Mouse (Mus musculus): ENCODE measurements around the gene Selenbp1. TPM values are rescaled to one million over a fixed set of nuclear protein-coding genes. Genes with fewer than 3 reads are reported as not detected.

The Selenbp1 gene
- polyA plus RNA-seq, 1 experiment from 2014 or later, result 74.5 TPM

- Histone ChIP-seq H3K4me3 (ENCODE audit: low read depth, low read length) (peak overlapping the region; percentile 70), H3K4me2 (ENCODE audit: low read length) (peak overlapping the region; percentile 79), H3K4me1 (replicated peaks; ENCODE audit: control insufficient read depth, insufficient read depth, low read length) (peaks cover 16% of the 10 kb centered on the region), H3K27me3 (replicated peaks; ENCODE audit: control insufficient read depth, insufficient read depth, low read length) (no peaks in the 10 kb centered on the region), H3K9ac (ENCODE audit: low read length) (peak overlapping the region; percentile 88), H3K27ac (ENCODE audit: low read depth) (peak overlapping the region; percentile 97; the same call in 1 of the 2 replicates), H3K9me3 (ENCODE audit: control insufficient read depth, low read length) (no peaks in the 10 kb centered on the region), H3K36me3 (ENCODE audit: control insufficient read depth, insufficient read depth, low read length) (peaks cover 11% of the 10 kb centered on the region; the same call in 1 of the 2 replicates)
- ATAC-seq (replicated peaks; ENCODE audit: low FRiP score, low TSS enrichment, low read depth) (peak; percentile 4; the same call in 1 of the 2 replicates), DNase-seq (ENCODE audit: low spot score) (no peak)
- 18% methylated on average over 9 of the region's 9 CpGs for WGBS
These were observed 41.2 kb downstream of the Selenbp1 start for GRCm38 (mm10) chr3:94974026-94974527.

DNA sequence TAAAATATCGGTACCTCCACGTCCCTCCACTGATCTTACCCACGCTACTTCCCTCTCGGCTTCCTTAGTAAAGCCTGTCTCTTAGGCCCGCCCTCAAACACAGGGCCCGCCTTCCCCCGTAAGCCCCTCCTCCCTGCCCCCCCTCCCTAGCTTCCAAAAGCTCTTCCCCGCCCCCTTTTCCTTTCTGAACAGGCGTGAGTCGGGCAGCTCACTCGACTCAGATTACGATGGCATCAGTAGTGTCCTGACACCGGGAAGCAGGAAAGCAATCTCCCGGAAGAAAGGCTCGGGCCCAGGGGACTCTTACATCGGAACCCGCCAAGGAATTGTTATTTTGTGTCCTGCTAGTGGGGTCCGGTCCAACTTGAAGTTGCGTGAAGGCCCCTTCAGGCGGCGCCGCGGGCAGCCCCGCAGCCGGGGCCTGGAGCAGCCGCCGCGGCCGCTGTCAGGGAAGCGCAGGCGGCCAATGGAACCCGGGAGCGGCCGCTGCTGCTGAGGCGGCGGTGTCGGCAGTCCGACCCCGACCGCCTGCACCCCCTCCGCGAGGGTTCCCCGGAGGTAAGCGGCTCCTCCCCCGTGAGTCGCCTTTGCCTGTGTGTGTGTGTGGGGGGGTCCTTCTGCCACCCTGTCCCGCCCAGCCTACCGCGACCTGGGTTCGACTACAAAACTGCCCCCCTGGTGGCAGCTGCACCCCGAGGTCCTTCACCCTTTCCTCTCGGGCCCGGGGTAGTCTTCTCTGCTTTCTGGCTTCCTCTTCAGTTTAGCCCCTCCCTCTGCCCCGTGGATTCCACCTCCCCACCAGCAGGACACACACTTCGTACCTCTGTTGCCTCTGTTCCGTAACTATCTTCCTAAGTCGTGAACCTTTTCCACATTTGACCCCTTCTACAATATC lies 41.9 kb downstream of the Selenbp1 start, which contains the start of gene Pi4kb:
Gene Pi4kb (plus strand): TSS at position 204 of the 895 bp plus-strand sequence.
- DNase-seq (ENCODE audit: low spot score) (peak; percentile 100), ATAC-seq (replicated peaks; ENCODE audit: low FRiP score, low TSS enrichment, low read depth) (peak; percentile 94)

DNA sequence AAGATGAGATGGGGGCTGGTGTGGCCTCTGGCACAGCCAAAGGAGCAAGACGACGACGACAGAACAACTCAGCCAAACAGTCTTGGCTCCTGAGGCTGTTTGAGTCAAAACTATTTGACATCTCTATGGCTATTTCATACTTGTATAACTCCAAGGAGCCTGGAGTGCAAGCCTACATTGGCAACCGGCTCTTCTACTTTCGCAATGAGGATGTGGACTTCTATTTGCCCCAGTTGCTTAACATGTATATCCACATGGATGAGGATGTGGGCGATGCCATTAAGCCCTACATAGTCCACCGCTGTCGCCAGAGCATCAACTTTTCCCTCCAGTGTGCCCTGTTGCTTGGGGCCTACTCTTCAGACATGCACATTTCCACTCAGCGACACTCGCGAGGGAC lies 51.5 kb downstream of the Selenbp1 start:
- Histone ChIP-seq H3K4me3 (ENCODE audit: low read depth, low read length) (no peak overlapping the region), H3K27me3 (replicated peaks; ENCODE audit: control insufficient read depth, insufficient read depth, low read length) (no peaks in the 10 kb centered on the region), H3K27ac (ENCODE audit: low read depth) (no peak overlapping the region), H3K4me1 (replicated peaks; ENCODE audit: control insufficient read depth, insufficient read depth, low read length) (peaks cover 17% of the 10 kb centered on the region), H3K36me3 (ENCODE audit: control insufficient read depth, insufficient read depth, low read length) (peaks cover 46% of the 10 kb centered on the region), H3K9ac (ENCODE audit: low read length) (no peak overlapping the region), H3K9me3 (ENCODE audit: control insufficient read depth, low read length) (no peaks in the 10 kb centered on the region), H3K4me2 (ENCODE audit: low read length) (no peak overlapping the region)
- ATAC-seq (replicated peaks; ENCODE audit: low FRiP score, low TSS enrichment, low read depth), result no peak
- WGBS, result 91% methylated on average over 11 of the region's 11 CpGs
- no peak for DNase-seq (ENCODE audit: low spot score)

More for the DNA sequence above, 41.9 kb downstream of the Selenbp1 start, which contains the start of gene Pi4kb:
- peaks cover 11% of the 10 kb centered on the region; the same call in 1 of the 2 replicates for H3K36me3 ChIP-seq (ENCODE audit: control insufficient read depth, insufficient read depth, low read length)
- H3K9me3 ChIP-seq (ENCODE audit: control insufficient read depth, low read length), result no peaks in the 10 kb centered on the region
- H3K27me3 ChIP-seq (replicated peaks; ENCODE audit: control insufficient read depth, insufficient read depth, low read length), result no peaks in the 10 kb centered on the region
- H3K27ac ChIP-seq (ENCODE audit: low read depth), result peak within 1 kb of the TSS; percentile 97
- WGBS, result under 1% methylated on average over 57 of the region's 57 CpGs
- peak within 1 kb of the TSS; percentile 88 for H3K9ac ChIP-seq (ENCODE audit: low read length)
- H3K4me2 ChIP-seq (ENCODE audit: low read length), result peak within 1 kb of the TSS; percentile 79
- peaks cover 16% of the 10 kb centered on the region for H3K4me1 ChIP-seq (replicated peaks; ENCODE audit: control insufficient read depth, insufficient read depth, low read length)
- peak within 1 kb of the TSS; percentile 70 for H3K4me3 ChIP-seq (ENCODE audit: low read depth, low read length)

DNA sequence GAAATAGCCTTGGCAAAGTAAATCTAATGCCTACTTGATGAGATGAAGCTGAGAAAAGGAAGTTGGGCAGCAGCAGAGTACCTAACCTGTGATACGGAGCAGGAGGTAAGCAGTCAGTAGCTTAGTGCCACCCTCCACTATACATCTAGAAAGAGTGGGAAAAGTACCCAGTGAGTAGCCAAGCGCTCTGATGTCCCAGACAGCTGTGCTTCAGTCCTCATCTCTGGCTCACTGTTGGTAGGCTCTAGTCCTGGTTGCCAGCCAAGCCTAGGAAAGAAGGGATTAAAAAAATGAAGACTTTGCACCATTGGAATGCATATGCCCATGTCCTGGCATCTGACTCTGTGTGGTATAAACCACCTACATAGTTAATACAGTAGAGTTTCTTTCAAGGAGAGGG lies 52.7 kb downstream of the Selenbp1 start:
- Histone ChIP-seq H3K27ac (ENCODE audit: low read depth) (no peak overlapping the region), H3K4me3 (ENCODE audit: low read depth, low read length) (no peak overlapping the region), H3K4me2 (ENCODE audit: low read length) (no peak overlapping the region), H3K9me3 (ENCODE audit: control insufficient read depth, low read length) (no peaks in the 10 kb centered on the region), H3K27me3 (replicated peaks; ENCODE audit: control insufficient read depth, insufficient read depth, low read length) (no peaks in the 10 kb centered on the region), H3K4me1 (replicated peaks; ENCODE audit: control insufficient read depth, insufficient read depth, low read length) (peaks cover 23% of the 10 kb centered on the region), H3K36me3 (ENCODE audit: control insufficient read depth, insufficient read depth, low read length) (peaks cover 46% of the 10 kb centered on the region), H3K9ac (ENCODE audit: low read length) (no peak overlapping the region)
- no peak for DNase-seq (ENCODE audit: low spot score)
- ATAC-seq (replicated peaks; ENCODE audit: low FRiP score, low TSS enrichment, low read depth), result no peak
- 97% methylated on average over 2 of the region's 2 CpGs for WGBS

- no peak overlapping the region for H3K9ac ChIP-seq (ENCODE audit: low read length)
- H3K36me3 ChIP-seq (ENCODE audit: control insufficient read depth, insufficient read depth, low read length), result peaks cover 40% of the 10 kb centered on the region
- no peak overlapping the region for H3K4me2 ChIP-seq (ENCODE audit: low read length)
- peaks cover 23% of the 10 kb centered on the region for H3K4me1 ChIP-seq (replicated peaks; ENCODE audit: control insufficient read depth, insufficient read depth, low read length)
- DNase-seq (ENCODE audit: low spot score), result no peak
- no peak overlapping the region for H3K4me3 ChIP-seq (ENCODE audit: low read depth, low read length)
- no peak overlapping the region for H3K27ac ChIP-seq (ENCODE audit: low read depth)
- no peaks in the 10 kb centered on the region for H3K27me3 ChIP-seq (replicated peaks; ENCODE audit: control insufficient read depth, insufficient read depth, low read length)
- ATAC-seq (replicated peaks; ENCODE audit: low FRiP score, low TSS enrichment, low read depth), result 0 out of 2 replicates have a peak, but pooled peaks have one; percentile 41
- no peaks in the 10 kb centered on the region for H3K9me3 ChIP-seq (ENCODE audit: control insufficient read depth, low read length)
These were observed 54.7 kb downstream of the Selenbp1 start for GRCm38 (mm10) chr3:94987578-94987977.

GRCm38 (mm10) chr3:94989159-94989761 lies 56.4 kb downstream of the Selenbp1 start:
- H3K4me3 ChIP-seq (ENCODE audit: low read depth, low read length), result no peak overlapping the region
- H3K9ac ChIP-seq (ENCODE audit: low read length), result no peak overlapping the region
- no peak overlapping the region; the same call in 1 of the 2 replicates for H3K4me2 ChIP-seq (ENCODE audit: low read length)
- no peaks in the 10 kb centered on the region for H3K9me3 ChIP-seq (ENCODE audit: control insufficient read depth, low read length)
- WGBS, result 29% methylated on average over 9 of the region's 9 CpGs
- no peak; the same call in 1 of the 2 replicates for ATAC-seq (replicated peaks; ENCODE audit: low FRiP score, low TSS enrichment, low read depth)
- H3K36me3 ChIP-seq (ENCODE audit: control insufficient read depth, insufficient read depth, low read length), result peaks cover 40% of the 10 kb centered on the region
- H3K4me1 ChIP-seq (replicated peaks; ENCODE audit: control insufficient read depth, insufficient read depth, low read length), result peaks cover 23% of the 10 kb centered on the region
- H3K27ac ChIP-seq (ENCODE audit: low read depth), result peak overlapping the region; percentile 43; the same call in 1 of the 2 replicates
- H3K27me3 ChIP-seq (replicated peaks; ENCODE audit: control insufficient read depth, insufficient read depth, low read length), result no peaks in the 10 kb centered on the region
- no peak for DNase-seq (ENCODE audit: low spot score)

Other genes starting within 250 kb of the Selenbp1 start
- 2.0 and 2.5 TPM in 2 replicates for gene Selenbp2, start 239.5 kb upstream of the Selenbp1 start, polyA plus RNA-seq (2014; fragmentation: Nextera tagmentation; extraction: Ambion mirVana)
- 38.9 and 41.9 TPM in 2 replicates for gene Cgn, start 146.6 kb upstream of the Selenbp1 start, polyA plus RNA-seq (2014; fragmentation: Nextera tagmentation; extraction: Ambion mirVana)
- 19.6 and 19.9 TPM in 2 replicates for gene Pogz, start 95.5 kb upstream of the Selenbp1 start, polyA plus RNA-seq (2014; fragmentation: Nextera tagmentation; extraction: Ambion mirVana)
- gene Psmb4, start 46.1 kb upstream of the Selenbp1 start, polyA plus RNA-seq (2014; fragmentation: Nextera tagmentation; extraction: Ambion mirVana), result 354 and 364 TPM in 2 replicates
- 9.7 and 10.1 TPM in 2 replicates for gene Rfx5, start 21.0 kb downstream of the Selenbp1 start, polyA plus RNA-seq (2014; fragmentation: Nextera tagmentation; extraction: Ambion mirVana)
- 24.1 and 24.8 TPM in 2 replicates for gene Pi4kb, start 41.7 kb downstream of the Selenbp1 start, polyA plus RNA-seq (2014; fragmentation: Nextera tagmentation; extraction: Ambion mirVana)
- 23.9 and 27.8 TPM in 2 replicates for gene Zfp687, start 82.4 kb downstream of the Selenbp1 start, polyA plus RNA-seq (2014; fragmentation: Nextera tagmentation; extraction: Ambion mirVana)
- 237 and 260 TPM in 2 replicates for gene Psmd4, start 109.6 kb downstream of the Selenbp1 start, polyA plus RNA-seq (2014; fragmentation: Nextera tagmentation; extraction: Ambion mirVana)
- 12.5 and 16.0 TPM in 2 replicates for gene Pip5k1a, start 173.9 kb downstream of the Selenbp1 start, polyA plus RNA-seq (2014; fragmentation: Nextera tagmentation; extraction: Ambion mirVana)
- 143 and 149 TPM in 2 replicates for gene Vps72, start 178.0 kb downstream of the Selenbp1 start, polyA plus RNA-seq (2014; fragmentation: Nextera tagmentation; extraction: Ambion mirVana)
- gene Tmod4, start 191.4 kb downstream of the Selenbp1 start, polyA plus RNA-seq (2014; fragmentation: Nextera tagmentation; extraction: Ambion mirVana), result 0.91 and 1.7 TPM in 2 replicates
- 70.3 and 72.9 TPM in 2 replicates for gene Scnm1, start 201.0 kb downstream of the Selenbp1 start, polyA plus RNA-seq (2014; fragmentation: Nextera tagmentation; extraction: Ambion mirVana)
- gene Lysmd1, start 201.0 kb downstream of the Selenbp1 start, polyA plus RNA-seq (2014; fragmentation: Nextera tagmentation; extraction: Ambion mirVana), result 8.0 and 10.1 TPM in 2 replicates
- gene Tnfaip8l2, start 209.3 kb downstream of the Selenbp1 start, polyA plus RNA-seq (2014; fragmentation: Nextera tagmentation; extraction: Ambion mirVana), result 3.2 TPM in 2 replicates
- gene Sema6c, start 227.4 kb downstream of the Selenbp1 start, polyA plus RNA-seq (2014; fragmentation: Nextera tagmentation; extraction: Ambion mirVana), result 4.8 and 5.3 TPM in 2 replicates